ENCODE assay signal across 8 mouse cellular contexts in genomic region chr13:45008150-45008549, GRCm38 (mm10).
DNase-seq lines count a peak whose midpoint lies in the region.

No protein-coding gene starts in this region.

- peak; percentile 30 to 62 for DNase-seq in cerebellum, postnatal 14 days
- no peak for DNase-seq in cerebellum, adult 8-10 months
- peak; percentile 55 for DNase-seq in right cerebral cortex, postnatal 4 days
- no peak for DNase-seq in right cerebral cortex, postnatal 36 days (ENCODE audit: low spot score in 2 of 2)
- peak; percentile 59 to 62 for DNase-seq in kidney, postnatal 25 days
- DNase-seq in spleen, postnatal 36 days (ENCODE audit: low spot score in 2 of 2): peak; percentile 51 to 64
- DNase-seq in frontal cortex, postnatal 10 days (ENCODE audit: low spot score in 2 of 2): no peak
- no peak for DNase-seq in urinary bladder, adult 18-20 months (ENCODE audit: low spot score in 2 of 2)

Comparison
In these comparisons a context has a peak if more than half of its experiments do, and no peak if none do; other contexts are left out.
1. DNase-seq: peak in cerebellum, postnatal 14 days (2 of 2), right cerebral cortex, postnatal 4 days (single experiment), kidney, postnatal 25 days (2 of 2) and spleen, postnatal 36 days (2 of 2); none in cerebellum, adult 8-10 months (single experiment), right cerebral cortex, postnatal 36 days (0 of 2), frontal cortex, postnatal 10 days (0 of 2) and urinary bladder, adult 18-20 months (0 of 2).